Mouse (Mus musculus) right cerebral cortex, postnatal 4 days (tissue): ENCODE measurements around the gene Mier2.

Experiments
- DNase-seq: peaks from one replicate; pipeline ENCODE4 v3.0.0-alpha.2; 2022

Mier2 gene

GRCm38 (mm10) chr10:79538873-79539272, 16.1 kb downstream of the Mier2 start:
- peak; percentile 1 for DNase-seq

GRCm38 (mm10) chr10:79538323-79538722, 16.7 kb downstream of the Mier2 start:
- DNase-seq: peak; percentile 5

- DNase-seq: no peak
Measured at GRCm38 (mm10) chr10:79537781-79538180, 17.2 kb downstream of the Mier2 start.

GRCm38 (mm10) chr10:79537271-79537670, 17.7 kb downstream of the Mier2 start:
- peak; percentile 3 for DNase-seq

GRCm38 (mm10) chr10:79536461-79537080, 18.4 kb downstream of the Mier2 start:
- peak; percentile 2 for DNase-seq

GRCm38 (mm10) chr10:79535431-79535830, 19.6 kb downstream of the Mier2 start:
- DNase-seq: no peak

- peak; percentile 1 for DNase-seq
Measured at GRCm38 (mm10) chr10:79534426-79534825, 20.6 kb downstream of the Mier2 start.

GRCm38 (mm10) chr10:79533126-79533911, 21.7 kb downstream of the Mier2 start, which contains the start of gene Plpp2:
Gene Plpp2 (minus strand): TSS chr10:79533796.
- peak; percentile 48 for DNase-seq

- peak; percentile 3 for DNase-seq
Measured at GRCm38 (mm10) chr10:79532678-79533077, 22.3 kb downstream of the Mier2 start.

GRCm38 (mm10) chr10:79531593-79531992, 23.4 kb downstream of the Mier2 start:
- DNase-seq: no peak

GRCm38 (mm10) chr10:79530721-79531120, 24.3 kb downstream of the Mier2 start:
- DNase-seq: no peak

- peak; percentile 1 for DNase-seq
Measured at GRCm38 (mm10) chr10:79530241-79530640, 24.8 kb downstream of the Mier2 start.

- DNase-seq: no peak
Measured at GRCm38 (mm10) chr10:79528081-79528480, 26.9 kb downstream of the Mier2 start.

GRCm38 (mm10) chr10:79527453-79527845, 27.6 kb downstream of the Mier2 start:
- no peak for DNase-seq

GRCm38 (mm10) chr10:79526661-79527452, 28.1 kb downstream of the Mier2 start:
- no peak for DNase-seq

GRCm38 (mm10) chr10:79525456-79526325, 29.3 kb downstream of the Mier2 start:
- DNase-seq: no peak

- DNase-seq: no peak
Measured at GRCm38 (mm10) chr10:79524433-79524832, 30.6 kb downstream of the Mier2 start.

- DNase-seq: no peak
Measured at GRCm38 (mm10) chr10:79506709-79507108, 48.3 kb downstream of the Mier2 start.

- DNase-seq: no peak
Measured at GRCm38 (mm10) chr10:79502830-79503644, 52.0 kb downstream of the Mier2 start.

- DNase-seq: no peak
Measured at GRCm38 (mm10) chr10:79496701-79497288, 58.2 kb downstream of the Mier2 start.

- no peak for DNase-seq
Measured at GRCm38 (mm10) chr10:79495886-79496285, 59.1 kb downstream of the Mier2 start.
